Mouse (Mus musculus): ENCODE results near the gene Rbpjl. TPM values are rescaled to one million over a fixed set of nuclear protein-coding genes. Genes with fewer than 3 reads are reported as not detected.

Gene Rbpjl
- polyA plus RNA-seq, 1 experiment: not detected

DNA sequence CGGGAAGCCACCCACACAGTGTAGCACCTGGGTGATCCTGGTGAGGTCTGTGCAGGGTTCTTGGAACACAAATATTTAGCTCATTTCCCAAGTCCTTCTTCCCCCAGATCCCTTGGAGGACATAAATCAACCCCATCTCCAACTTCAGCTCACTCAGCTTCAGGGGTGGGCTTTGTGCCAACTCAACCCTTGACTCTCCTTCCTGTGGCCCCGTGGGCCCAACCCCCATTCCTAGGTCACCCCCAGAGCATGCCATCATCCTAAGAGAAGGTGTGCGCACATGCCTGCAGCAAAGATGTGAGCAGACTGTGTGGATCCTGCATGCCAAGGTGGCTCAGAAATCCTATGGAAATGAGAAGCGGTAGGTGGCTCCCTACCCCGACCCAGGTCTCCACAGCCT, 2.6 kb downstream of the Rbpjl start:
- TF ChIP-seq CTCF (IDR thresholded peaks at IDR 0.05; ENCODE audit: insufficient read depth, low read depth, low read length) (no peak), POLR2A (IDR thresholded peaks at IDR 0.05; ENCODE audit: insufficient read depth, low read depth, low read length) (no peak)
- no peak overlapping the region for H3K27ac ChIP-seq (ENCODE audit: insufficient read depth, low read depth, low read length)

DNA sequence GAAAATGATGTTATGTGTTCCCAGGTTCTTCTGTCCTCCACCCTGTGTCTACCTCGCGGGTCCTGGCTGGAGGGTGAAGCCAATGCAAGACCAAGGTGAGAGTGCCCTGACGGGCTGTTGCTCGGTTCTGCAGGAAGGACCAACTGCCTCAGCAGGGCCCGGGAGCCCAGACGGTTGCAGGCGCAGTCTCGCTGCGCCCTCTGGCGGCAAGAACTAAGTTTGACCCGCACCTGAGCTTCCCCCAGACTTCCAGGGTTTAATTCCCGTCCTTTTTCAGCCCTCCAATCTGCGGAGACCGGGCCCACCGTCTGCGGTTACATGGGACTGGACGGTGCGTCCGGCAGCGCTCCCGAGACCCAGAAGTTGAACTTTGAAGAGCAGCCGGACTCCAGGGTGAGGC, 4.8 kb downstream of the Rbpjl start:
- no peak overlapping the region for H3K4me3 ChIP-seq (ENCODE audit: insufficient read depth, low read depth, low read length)
- whole genome bisulfite sequencing: 2% methylated on average over 22 of the region's 22 CpGs
- H3K4me1 ChIP-seq (ENCODE audit: control insufficient read depth, insufficient read depth, low read length): peaks cover 20% of the 10 kb centered on the region
- no peak for TF ChIP-seq POLR2A (IDR thresholded peaks at IDR 0.05; ENCODE audit: insufficient read depth, low read depth, low read length)
- TF ChIP-seq CTCF (IDR thresholded peaks at IDR 0.05; ENCODE audit: insufficient read depth, low read depth, low read length): peak; percentile 92
- no peak overlapping the region for H3K27ac ChIP-seq (ENCODE audit: insufficient read depth, low read depth, low read length)

More for the DNA sequence above, 2.6 kb downstream of the Rbpjl start:
- peaks cover 24% of the 10 kb centered on the region for H3K4me1 ChIP-seq (ENCODE audit: control insufficient read depth, insufficient read depth, low read length)
- 50% methylated on average over 5 of the region's 5 CpGs for WGBS
- no peak overlapping the region for H3K4me3 ChIP-seq (ENCODE audit: insufficient read depth, low read depth, low read length)

DNA sequence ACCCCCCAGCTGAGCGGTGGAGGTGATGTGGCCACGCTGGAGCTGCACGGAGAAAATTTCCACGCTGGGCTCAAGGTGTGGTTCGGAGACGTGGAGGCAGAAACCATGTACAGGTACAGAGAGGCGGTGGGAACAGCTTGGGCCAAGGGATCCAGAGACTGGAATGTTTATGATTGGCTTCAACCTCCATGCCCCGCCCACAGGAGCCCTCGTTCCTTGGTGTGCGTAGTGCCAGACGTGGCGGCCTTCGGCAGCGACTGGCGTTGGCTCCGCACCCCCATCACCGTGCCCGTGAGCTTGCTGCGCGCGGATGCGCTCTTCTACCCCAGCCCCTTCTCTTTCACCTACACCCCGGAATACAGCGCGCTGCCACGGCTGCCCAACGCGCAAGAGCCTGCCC, 11.2 kb downstream of the Rbpjl start:
- 28% methylated on average over 28 of the region's 28 CpGs for WGBS
- Histone ChIP-seq H3K4me1 (ENCODE audit: control insufficient read depth, insufficient read depth, low read length) (peaks cover 5% of the 10 kb centered on the region; the same call in 1 of the 2 replicates), H3K4me3 (ENCODE audit: insufficient read depth, low read depth, low read length) (no peak overlapping the region), H3K27ac (ENCODE audit: insufficient read depth, low read depth, low read length) (no peak overlapping the region)
- TF ChIP-seq CTCF (IDR thresholded peaks at IDR 0.05; ENCODE audit: insufficient read depth, low read depth, low read length) (no peak), POLR2A (IDR thresholded peaks at IDR 0.05; ENCODE audit: insufficient read depth, low read depth, low read length) (no peak)

DNA sequence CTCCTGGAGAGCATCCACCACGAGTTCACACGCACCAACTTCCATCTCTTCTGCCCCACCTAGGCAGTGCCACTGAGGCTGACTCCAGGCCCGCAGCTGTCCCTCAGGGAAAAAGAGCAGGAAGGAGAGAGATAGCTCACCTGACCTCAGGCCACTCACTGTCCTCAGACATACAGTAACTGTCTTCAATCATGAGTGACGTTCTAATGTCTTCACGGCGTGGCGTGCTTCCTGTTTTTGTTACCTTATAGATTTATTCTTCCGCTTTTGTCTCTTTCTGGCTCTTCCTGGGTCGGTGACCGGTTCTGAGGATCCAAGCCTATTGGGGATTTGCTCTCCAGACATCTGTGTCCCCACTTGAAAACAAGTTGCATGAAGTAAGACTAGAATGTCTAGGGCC, 11.6 kb downstream of the Rbpjl start:
- no peak overlapping the region for H3K27ac ChIP-seq (ENCODE audit: insufficient read depth, low read depth, low read length)
- TF ChIP-seq CTCF (IDR thresholded peaks at IDR 0.05; ENCODE audit: insufficient read depth, low read depth, low read length) (no peak), POLR2A (IDR thresholded peaks at IDR 0.05; ENCODE audit: insufficient read depth, low read depth, low read length) (no peak)
- H3K4me1 ChIP-seq (ENCODE audit: control insufficient read depth, insufficient read depth, low read length): peaks cover 5% of the 10 kb centered on the region; the same call in 1 of the 2 replicates
- WGBS: 75% methylated on average over 10 of the region's 10 CpGs
- no peak overlapping the region for H3K4me3 ChIP-seq (ENCODE audit: insufficient read depth, low read depth, low read length)

DNA sequence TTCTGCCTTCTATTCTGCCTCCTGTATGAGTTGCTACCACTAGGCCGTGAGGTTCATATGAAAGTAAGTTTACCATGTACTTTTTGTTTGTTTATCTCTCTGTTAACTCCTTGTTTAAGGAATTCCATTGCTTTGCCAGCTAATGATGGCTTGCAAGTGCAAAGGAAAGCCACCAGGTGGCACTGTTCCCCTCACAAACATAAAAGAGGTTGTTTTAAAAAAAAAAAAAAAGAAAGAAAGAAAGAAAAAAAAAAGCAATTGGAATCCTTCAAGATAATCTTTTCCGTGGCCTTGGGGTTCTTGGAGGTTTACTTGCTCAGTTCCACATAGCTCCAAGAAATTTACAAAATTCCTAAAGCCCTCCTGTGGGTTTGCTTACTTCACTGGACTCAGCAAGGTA, 14.3 kb downstream of the Rbpjl start:
- H3K4me1 ChIP-seq (ENCODE audit: control insufficient read depth, insufficient read depth, low read length): peaks cover 5% of the 10 kb centered on the region; the same call in 1 of the 2 replicates
- H3K4me3 ChIP-seq (ENCODE audit: insufficient read depth, low read depth, low read length): no peak overlapping the region
- 1% methylated on average over 2 of the region's 2 CpGs for WGBS
- no peak for TF ChIP-seq CTCF (IDR thresholded peaks at IDR 0.05; ENCODE audit: insufficient read depth, low read depth, low read length)
- no peak for TF ChIP-seq POLR2A (IDR thresholded peaks at IDR 0.05; ENCODE audit: insufficient read depth, low read depth, low read length)
- no peak overlapping the region for H3K27ac ChIP-seq (ENCODE audit: insufficient read depth, low read depth, low read length)

DNA sequence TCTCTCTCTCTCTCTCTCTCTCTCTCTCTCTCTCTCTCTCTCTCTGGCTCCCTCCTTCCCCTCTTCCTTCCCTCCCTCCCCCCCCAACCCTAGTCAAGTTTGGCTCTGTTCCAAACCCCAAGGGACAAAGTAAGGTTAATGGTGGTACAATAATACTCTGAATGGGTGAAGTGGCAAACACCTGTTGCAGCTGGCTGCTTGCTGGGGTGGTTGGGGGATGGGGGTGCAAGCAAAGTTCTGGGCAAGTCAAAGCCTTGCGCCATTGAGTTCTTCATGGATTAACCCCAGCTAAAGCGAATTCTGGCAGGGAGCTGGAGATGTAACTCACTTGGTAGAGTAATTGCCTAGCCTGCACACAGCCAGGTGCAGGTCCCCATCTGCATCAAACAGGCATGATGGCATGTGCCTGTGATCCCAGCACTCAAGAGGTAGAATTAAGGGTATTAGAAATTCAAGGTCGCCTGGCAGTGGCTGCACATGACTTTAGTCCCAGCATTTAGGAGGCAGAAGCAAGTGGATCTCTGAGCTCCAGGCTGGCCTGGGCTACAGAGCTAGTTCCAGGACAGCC, 15.5 kb downstream of the Rbpjl start:
- 40% methylated on average over 3 of the region's 3 CpGs for WGBS
- no peak overlapping the region for H3K27ac ChIP-seq (ENCODE audit: insufficient read depth, low read depth, low read length)
- no peak overlapping the region for H3K4me3 ChIP-seq (ENCODE audit: insufficient read depth, low read depth, low read length)
- TF ChIP-seq CTCF (IDR thresholded peaks at IDR 0.05; ENCODE audit: insufficient read depth, low read depth, low read length) (no peak), POLR2A (IDR thresholded peaks at IDR 0.05; ENCODE audit: insufficient read depth, low read depth, low read length) (no peak)
- peaks cover 5% of the 10 kb centered on the region; the same call in 1 of the 2 replicates for H3K4me1 ChIP-seq (ENCODE audit: control insufficient read depth, insufficient read depth, low read length)

DNA sequence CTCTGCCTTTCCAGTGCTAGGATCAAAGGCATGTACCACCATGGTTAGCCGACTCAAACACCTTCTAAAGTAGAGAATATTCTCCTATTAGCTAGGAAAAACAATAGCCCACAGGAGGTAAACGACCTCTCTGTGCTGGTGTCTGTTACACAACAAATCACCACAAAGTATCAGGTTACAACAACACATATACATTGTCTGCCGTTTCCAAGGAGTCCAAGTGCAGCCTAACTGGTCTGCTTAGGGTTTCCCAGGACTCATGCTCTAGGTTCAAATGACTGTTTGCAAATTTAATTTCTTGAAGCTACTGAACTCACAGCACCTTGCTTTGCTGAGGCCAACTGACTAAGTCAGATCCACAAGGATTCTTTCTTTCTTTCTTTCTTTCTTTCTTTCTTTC, 16.5 kb downstream of the Rbpjl start:
- Histone ChIP-seq H3K27ac (ENCODE audit: insufficient read depth, low read depth, low read length) (no peak overlapping the region), H3K4me3 (ENCODE audit: insufficient read depth, low read depth, low read length) (no peak overlapping the region), H3K4me1 (ENCODE audit: control insufficient read depth, insufficient read depth, low read length) (0 out of 2 replicates have a peak, but pooled peaks cover under 1% of the 10 kb centered on the region)
- WGBS: 17% methylated on average over 3 of the region's 3 CpGs
- TF ChIP-seq CTCF (IDR thresholded peaks at IDR 0.05; ENCODE audit: insufficient read depth, low read depth, low read length): no peak

DNA sequence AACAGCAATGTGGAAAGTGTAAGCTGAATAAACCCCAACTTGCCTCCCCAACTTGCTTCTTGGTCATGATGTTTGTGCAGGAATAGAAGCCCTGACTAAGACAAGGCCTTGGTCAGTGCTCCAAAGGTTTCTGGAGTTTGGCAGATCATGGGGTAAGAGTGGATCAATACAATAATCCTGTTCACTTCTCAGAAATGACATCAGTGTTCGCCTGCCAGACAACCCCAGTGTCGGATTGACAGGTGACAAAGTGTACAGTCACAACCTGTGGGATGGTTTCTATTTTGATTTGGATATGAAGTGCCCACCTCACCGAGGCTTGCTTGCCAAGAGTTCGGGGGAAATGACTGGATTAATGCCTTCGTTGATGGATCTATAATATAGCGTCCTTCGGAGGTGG, 18.4 kb downstream of the Rbpjl start:
- WGBS: 92% methylated on average over 7 of the region's 7 CpGs
- TF ChIP-seq CTCF (IDR thresholded peaks at IDR 0.05; ENCODE audit: insufficient read depth, low read depth, low read length) (no peak), POLR2A (IDR thresholded peaks at IDR 0.05; ENCODE audit: insufficient read depth, low read depth, low read length) (no peak)
- 0 out of 2 replicates have a peak, but pooled peaks cover 5% of the 10 kb centered on the region for H3K4me1 ChIP-seq (ENCODE audit: control insufficient read depth, insufficient read depth, low read length)
- H3K27ac ChIP-seq (ENCODE audit: insufficient read depth, low read depth, low read length): no peak overlapping the region
- no peak overlapping the region for H3K4me3 ChIP-seq (ENCODE audit: insufficient read depth, low read depth, low read length)

DNA sequence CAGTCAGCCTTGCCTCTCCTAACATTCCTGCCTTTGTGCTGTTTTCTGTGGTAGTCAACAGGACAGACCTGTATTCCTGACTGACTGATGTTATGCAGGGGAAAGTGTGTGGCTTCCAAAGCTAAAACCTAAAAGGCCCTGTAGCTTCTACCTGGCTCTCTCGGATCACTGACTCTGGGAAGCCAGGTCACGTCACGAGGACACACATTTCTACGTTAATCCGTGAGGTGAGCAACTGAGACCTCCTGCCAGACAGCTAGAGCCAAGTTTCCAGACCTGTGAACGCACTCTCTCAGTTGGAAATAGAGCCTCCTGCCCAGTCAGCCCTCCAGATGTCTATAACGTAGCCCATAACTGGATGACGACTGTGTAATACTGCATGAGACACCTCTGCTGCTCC, 19.0 kb downstream of the Rbpjl start:
- TF ChIP-seq CTCF (IDR thresholded peaks at IDR 0.05; ENCODE audit: insufficient read depth, low read depth, low read length) (no peak), POLR2A (IDR thresholded peaks at IDR 0.05; ENCODE audit: insufficient read depth, low read depth, low read length) (no peak)
- Histone ChIP-seq H3K4me1 (ENCODE audit: control insufficient read depth, insufficient read depth, low read length) (0 out of 2 replicates have a peak, but pooled peaks cover 5% of the 10 kb centered on the region), H3K27ac (ENCODE audit: insufficient read depth, low read depth, low read length) (no peak overlapping the region), H3K4me3 (ENCODE audit: insufficient read depth, low read depth, low read length) (no peak overlapping the region)
- 88% methylated on average over 8 of the region's 8 CpGs for WGBS

Measured in olfactory bulb, adult 2 months (tissue).